Mouse (Mus musculus) cerebellum, postnatal 14 days (tissue): ENCODE measurements around the gene Sult5a1.
"Not testable (repeated sequence)": the region's sequence is repeated elsewhere in the genome, so short reads cannot be mapped to it uniquely, and the experiment has no call there.

ENCODE experiments used
- DNase-seq, 2 experiments: peaks; one replicate each; pipeline ENCODE4 v3.0.0; 2021; ENCODE audit warnings: mixed read lengths in 2 of 2

Sult5a1 gene

DNA sequence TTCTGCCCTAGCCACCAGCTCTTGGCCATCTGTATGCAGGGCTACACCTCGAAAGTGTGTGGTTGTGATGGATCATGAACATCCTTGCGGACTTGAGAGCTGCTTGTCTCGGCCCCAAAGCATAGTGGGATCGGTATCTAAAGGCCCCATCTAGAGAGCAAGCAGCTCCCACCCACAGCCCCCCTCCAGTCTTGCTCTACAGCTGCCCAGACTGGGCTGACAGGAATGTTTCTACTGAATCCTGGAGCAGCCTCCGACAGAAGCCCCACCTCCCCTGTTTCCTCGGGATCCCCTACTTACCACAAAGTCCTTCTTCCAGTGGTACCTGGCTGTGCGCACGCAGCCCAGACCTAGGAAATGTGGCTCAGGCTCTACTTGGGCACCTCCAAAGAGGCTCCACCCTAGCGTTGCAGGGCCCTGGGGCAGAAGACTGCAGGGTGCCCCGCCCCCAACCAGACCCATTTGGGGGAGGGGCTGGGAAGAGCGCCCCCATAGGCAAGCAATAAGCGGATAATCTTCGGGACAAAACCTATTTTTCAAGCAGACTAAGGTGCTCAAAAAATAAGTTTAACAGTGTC lies at the start of gene Sult5a1:
TSS of gene Sult5a1 (minus strand) at position 428 of the 578 bp plus-strand sequence.
- DNase-seq = no peak

DNA sequence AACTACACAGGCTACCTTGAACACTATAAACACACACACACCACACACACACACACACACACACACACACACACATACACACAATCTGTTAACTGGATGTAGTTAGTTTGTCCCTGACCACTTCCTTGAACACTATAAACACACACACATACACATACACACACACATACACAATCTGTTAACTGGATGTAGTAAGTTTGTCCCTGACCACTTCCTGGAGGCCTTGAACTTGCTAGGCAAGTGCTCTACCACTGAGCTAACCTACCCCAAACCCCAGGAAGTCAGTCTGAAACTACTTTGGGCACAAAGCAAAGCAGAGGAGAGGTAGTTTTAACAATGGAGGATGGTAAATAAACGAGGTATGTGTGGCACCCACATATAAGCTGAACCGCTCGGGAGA lies 45.5 kb upstream of the Sult5a1 start:
- DNase-seq = no peak

DNA sequence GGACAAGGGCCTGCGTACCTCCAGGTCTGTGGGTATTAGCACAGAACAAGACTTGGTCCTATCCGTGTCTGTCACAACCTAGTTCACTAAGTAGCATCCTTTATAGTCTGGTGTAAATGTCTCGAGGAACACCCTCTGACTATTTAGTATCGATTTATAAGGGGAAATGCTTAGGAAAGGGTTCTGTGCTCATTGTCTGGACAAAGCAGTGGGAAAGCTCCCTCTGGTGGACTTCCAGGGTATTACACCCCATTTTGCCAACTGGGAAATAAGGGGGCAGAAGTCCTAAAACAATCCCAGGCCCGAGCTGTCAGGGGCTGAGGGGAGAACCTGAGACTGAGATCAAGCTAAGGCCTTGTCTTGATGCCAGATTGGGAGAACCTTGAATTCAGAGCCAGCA lies 44.2 kb upstream of the Sult5a1 start:
- peak; percentile 88 to 91 for DNase-seq

DNA sequence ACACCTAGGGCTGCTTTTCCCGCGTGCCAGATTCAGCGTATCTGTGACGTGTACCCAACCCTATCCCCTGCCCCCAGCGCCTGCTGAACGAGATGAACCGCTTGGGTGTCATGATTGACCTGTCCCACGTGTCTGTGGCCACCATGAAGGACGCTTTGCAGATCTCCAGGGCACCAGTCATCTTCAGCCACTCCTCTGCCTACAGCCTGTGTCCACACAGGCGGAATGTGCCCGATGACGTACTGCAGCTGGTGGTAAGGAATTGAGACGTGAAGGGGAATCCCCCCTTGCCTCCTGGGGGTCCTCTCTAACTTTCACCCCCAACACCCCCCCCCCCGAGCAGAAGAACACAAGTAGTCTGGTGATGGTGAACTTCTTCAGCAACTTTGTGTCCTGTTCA lies 41.7 kb upstream of the Sult5a1 start:
- DNase-seq = no peak

DNA sequence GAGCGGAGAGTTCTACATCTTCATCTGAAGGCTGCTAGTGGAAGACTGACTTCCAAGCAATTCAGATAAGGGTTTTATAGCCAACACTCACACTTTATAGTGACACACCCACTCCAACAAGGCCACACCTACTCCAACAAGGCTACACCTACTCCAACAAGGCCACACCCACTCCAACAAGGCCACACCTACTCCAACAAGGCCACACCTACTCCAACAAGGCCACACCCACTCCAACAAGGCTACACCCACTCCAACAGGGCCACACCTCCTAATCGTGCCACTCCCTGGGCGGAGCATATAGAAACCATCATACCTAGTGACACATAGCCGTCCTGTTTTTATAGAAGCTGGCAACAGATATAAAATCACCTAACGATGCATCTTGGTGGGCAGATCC lies 38.9 kb upstream of the Sult5a1 start:
- DNase-seq = not testable (repeated sequence)

DNA sequence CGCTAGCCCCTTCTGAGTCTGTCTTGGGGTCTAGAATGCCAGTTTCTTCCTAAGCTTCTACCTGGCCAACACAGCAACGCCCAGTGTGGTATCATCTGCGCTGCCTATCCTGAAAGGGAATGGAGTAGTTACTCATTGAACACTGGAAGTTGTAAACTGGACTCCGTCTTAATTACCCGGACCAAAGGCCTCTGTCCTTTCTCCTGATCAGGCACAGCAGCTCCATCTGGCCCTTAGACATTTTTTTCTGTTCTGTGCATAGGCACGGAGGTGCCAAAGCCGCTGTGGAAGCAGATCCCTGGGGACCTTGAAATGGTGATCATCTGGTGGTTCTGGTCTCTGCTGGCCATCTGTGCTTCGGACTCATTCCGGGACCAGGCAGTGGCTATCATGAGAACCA lies 35.7 kb upstream of the Sult5a1 start:
- DNase-seq = no peak

DNA sequence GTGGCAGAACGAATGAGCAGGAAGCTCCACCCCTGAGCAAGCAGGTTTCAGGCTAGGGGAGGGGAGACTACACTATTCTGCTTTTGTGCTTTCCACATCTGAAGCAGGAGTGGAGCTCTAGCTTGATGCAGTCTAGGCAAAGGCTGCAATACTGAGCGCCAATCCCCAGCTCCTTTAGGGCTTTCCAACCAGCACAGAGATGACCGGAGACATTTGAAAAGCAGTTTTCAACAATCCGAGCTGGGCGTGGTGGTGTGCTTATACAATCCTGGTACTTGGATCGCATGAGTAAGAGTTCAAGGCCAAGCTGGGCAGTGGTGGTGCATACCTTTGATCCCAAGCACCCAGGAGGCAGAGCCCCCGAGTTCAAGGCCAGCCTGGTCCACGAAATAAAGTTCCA lies 33.8 kb upstream of the Sult5a1 start:
- no peak for DNase-seq

DNA sequence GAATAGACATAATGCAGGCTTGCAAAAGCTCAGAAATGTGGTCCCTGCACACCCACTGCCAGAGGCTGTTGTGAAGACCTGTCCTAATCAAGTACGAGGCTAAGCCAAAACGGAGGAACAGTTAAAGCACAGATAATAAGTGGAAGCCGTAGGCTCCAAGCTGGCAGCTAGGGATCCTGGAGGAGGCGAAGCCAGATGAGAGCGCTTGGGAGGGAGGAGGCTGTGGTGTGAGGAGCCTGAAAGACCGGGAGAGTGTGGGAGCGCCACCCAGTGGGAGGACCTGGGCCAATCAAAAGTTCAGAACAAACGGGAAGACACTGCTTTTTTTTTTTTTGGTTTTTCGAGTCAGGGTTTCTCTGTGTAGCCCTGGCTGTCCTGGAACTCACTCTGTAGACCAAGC lies 32.6 kb upstream of the Sult5a1 start:
- peak; percentile 66 to 84 for DNase-seq

DNA sequence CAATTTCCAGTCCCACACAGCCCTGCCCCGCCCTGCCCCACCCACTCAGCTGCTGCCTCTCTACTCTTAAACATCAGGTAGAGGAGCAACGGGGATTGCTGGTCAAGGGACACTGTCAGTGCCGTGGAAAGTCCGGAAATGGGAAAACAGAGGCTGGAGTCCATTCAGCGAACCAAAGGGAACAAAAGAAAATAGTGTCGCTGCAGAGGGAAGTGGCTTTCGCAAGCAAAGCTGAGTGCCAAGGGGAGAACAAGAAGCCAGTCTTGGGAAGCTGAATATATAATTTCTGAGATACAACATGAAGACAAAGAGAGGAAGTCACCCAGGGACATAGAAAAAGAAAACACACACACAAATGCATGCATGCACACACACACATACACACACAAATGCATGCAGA lies 30.7 kb upstream of the Sult5a1 start:
- no peak for DNase-seq

DNA sequence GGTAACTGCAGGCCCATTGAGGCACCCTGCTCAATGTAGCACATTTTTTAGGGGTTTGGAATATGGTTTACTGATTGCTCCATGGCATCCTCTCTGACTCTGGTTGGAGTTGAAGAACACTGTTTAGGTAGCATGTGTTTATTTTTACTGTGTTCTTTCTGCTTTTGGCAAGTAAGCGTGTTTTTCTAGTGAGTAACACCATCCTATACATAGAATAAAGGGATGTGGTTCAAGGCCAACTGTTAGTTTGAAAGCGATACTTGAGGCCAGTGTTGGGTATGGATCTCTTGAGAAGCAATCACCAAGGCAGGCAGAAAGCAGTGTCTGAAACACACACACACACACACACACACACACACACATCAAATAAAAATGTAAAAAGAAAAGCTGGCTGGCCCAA lies 29.9 kb upstream of the Sult5a1 start:
- no peak for DNase-seq

DNA sequence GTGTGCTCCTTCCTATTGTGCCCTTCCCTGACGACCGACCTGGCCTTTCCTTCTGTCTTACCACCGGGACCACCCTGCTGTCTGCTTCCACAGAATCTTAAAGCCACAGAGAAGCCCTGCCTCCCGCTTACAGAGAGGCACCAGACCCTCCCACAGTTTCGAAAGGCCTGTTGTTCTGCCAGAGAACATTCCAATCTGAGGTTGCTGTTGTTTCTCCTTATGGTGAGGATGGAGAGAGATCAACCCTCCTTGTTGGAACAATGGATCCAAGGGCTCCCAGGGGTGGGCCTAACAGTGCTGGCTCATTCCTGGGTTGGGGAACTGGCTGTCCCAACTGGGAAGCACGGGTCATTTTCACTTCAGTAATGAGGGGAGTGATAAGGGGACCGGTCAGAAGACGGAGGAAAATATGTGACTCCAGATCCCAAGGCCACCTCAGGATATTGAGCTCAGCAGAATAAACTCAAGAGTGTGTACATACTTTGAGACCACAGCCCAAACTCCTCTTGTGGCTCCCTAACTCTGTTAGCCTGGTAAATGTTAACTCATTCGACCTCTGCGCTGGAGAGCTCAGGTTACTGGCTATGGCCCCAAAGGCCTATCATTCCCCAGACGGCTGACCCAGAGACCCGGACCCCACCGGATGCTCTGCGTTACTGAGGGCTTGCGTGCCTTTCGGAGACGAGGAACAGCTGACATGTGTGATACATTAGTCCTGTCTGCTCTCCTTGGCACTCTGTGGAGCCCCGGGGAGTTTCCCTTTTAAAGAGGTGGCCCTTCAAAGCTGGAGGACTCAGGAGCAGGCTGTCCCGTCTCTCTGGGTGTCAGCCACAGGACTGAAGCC lies 27.7 kb upstream of the Sult5a1 start, which contains the start of gene Dpep1:
TSS of gene Dpep1 (plus strand) at position 677 of the 844 bp plus-strand sequence.
- DNase-seq = no peak

DNA sequence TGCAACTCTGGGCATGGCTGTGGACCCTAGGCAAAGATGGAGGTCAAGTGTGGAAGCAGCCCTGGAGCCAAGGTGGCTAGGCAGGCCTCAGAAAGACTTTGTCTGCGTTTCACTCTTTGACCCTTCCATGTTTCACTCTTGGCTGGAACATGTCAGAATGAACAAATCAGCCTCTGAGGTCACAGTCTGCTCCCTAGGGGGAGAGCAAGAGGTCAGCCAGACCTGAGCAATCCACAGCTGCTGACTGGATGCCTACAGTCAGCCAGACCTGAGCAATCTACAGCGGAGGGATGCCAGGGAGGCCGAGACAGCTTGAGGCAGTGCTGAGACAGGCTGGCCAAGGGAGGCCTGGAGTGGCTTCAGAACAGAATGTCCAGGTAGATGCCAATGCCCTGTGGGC lies 23.3 kb upstream of the Sult5a1 start:
- no peak for DNase-seq

DNA sequence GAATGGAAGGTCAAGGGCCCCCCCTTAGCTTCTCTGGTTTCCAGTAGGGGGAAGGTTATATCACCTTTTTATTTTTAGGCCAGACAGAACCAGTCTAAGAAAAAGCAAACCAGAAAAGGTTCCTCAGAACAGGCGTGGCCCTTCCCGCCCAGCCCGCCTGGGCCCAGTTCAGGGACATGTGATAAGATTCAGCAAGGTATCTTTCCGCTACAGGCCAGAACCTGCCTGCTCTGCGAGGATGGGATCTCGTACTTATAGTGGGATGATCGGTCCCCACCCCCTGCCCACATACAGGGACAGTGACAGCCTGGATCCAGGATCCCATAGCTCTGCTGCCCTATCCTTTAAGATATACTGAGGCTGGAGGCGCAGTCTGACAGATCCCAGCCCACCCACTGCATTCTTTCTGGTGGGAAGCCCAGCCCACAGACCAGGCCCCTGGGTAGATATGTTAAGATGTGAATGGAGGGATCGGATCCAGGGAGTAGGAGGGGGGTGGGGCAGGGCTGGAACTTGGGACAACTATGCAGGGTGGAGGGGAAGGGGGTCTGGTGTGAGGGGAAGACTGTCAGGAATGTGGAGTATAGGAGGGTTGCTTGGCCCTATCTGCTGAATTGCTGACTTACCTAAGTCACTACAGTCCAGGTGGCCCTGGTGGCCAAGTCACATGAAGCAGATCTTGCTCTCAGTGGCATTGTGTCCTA lies 1.9 kb downstream of the Sult5a1 start:
- DNase-seq = no peak

DNA sequence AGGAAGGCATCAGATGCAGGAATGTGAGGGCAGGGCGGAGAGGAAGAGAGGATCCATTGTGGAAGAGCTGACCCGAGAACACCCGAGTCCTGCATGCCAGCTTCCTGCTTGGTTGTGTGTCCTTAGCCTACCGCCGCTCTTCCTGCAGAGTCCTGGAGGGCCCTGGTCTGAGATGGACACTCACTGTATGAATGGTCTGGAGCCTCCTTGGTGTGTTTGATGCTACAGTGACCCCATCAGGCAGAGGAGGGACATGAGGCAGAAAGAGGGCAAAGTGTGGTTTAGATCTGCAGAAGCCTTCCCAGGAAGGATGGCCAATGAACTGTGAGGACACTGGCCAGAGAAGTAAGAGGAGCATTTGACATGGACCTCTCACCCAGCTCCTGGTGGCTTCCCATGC lies 2.9 kb downstream of the Sult5a1 start:
- peak; percentile 59 to 64 for DNase-seq

DNA sequence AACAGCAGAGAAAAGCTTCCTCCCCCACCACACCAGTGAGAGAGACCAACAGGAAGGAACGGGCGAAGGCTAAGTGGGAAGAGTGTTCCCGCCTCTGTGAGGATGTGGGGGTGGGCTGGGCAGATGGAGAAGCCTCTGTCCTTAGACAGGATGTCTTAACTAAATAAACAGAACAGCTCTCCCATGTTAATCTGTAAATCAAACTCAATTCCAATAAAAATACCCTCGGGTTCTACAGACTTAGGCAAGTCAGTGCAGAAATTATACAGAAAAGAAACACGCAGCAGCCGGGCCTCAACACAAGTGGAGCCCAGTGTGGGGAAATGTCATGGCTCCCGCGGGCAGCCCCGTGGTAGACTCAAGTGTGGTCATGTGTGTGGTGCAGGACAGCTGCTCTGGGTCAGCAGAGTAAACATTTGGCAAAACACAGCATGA lies 7.4 kb downstream of the Sult5a1 start:
- DNase-seq = no peak

DNA sequence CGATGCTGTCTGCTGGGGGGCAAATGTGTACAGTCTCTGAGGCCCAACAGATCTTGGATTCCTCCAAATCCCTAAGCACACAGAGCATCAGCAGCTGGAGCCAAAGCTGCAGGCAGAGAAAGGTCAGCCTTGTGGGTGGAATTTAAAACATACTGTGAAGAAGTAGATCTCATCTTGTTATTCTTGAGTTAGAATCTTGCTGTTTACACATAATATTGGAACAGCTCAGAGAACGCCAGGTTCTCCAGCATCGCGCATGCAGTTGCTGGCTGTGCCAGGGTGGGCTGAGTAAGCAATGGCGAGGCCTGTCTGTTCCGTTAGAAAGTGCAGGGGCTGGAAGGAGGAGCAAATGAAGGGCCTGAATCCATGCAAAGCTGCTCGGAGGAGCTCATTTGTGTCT lies 11.7 kb downstream of the Sult5a1 start:
- DNase-seq = no peak

DNA sequence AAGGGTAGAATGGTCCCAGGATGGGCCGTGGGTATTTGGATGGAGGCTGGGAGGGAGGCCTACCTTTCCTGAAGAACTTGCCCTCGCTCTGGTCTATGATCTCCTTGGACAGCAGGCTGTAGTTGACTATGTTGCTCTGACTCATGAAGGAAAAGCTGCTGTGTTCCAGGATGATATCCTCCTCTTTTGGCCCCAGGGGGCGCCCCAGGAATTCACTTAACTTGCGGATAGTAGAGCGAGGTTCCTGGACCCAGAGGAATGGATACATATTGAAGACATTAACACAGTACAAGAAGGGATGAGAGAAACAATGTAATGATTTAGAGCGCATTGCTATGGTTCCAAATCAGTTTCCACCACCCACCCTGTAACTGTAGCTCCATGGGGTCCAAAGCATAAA lies 12.8 kb downstream of the Sult5a1 start:
- no peak for DNase-seq

DNA sequence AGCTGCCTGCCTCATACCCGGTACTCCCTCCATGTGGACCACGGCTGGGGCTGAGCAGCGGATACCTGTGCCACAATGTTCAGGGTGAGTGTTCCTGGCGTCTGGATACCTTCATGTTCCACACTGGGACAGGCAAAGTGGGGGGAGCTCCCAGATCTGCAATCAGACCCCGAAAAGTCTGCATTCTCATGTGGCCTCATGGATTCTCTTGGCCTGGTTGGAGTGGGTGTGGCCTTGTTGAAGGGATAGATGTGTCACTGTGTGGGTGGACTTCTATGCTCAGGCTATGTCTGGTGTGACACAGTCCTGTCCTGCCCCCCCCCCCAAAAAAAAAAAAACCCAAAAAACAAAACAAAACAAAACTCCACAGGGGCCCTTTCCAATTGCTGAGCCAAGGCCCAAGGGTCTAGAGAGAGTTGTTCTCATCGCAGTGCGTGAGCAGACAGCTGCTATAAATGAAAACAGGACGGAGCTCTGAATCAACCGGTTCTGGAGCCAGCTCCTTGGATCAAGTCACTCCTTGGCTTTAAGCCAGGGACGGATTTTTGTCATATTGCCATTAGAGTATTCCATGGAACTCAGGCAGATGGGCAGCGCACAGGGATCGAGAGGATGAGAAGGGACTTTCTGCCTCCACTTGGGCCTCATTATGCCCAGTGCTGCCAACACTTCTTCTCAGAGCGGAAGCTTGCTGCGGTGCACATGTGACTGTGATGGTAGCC lies 16.2 kb downstream of the Sult5a1 start:
- DNase-seq = peak; percentile 97

DNA sequence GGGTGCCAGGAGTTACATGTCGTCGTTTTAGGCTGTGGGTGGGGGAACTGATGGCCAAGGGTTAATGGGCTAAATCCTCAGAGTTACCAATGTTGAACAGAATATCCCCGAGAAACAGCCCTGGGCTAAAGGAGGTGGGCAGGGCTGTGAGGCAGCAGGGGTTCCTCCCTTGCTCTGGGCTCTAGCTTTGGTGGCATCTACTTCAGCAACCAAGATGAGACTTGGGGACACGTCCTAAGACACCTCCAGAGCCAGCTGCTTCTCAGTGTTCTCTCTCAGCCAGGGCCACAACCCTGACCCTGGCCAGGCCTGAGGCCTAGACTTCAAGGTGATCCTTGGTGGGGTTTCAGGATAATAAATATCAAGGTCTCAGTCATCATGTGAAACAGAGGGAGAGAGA lies 19.4 kb downstream of the Sult5a1 start:
- DNase-seq = no peak

DNA sequence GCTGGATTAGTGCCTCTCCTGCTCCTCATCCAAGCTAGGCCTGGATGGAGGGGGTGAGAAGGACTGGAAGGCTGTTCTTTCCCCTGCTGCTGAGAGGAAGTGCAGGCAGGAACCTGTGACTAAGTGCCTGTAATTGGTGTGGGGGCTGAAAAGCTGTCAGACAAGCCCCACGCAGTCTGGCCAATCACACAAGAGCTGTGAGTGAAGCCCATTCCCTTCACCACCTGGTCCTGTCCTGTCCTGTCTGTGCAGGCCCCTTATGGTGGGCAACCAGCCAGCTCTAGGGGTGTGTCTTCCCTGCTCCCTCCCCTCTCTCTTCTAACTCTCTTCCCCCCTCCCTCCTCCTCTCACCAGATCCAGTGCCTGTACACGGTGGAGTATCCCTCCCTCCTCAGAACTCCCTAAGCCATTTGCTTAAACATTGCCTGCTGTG lies 20.5 kb downstream of the Sult5a1 start:
- peak; percentile 64 to 82 for DNase-seq

DNA sequence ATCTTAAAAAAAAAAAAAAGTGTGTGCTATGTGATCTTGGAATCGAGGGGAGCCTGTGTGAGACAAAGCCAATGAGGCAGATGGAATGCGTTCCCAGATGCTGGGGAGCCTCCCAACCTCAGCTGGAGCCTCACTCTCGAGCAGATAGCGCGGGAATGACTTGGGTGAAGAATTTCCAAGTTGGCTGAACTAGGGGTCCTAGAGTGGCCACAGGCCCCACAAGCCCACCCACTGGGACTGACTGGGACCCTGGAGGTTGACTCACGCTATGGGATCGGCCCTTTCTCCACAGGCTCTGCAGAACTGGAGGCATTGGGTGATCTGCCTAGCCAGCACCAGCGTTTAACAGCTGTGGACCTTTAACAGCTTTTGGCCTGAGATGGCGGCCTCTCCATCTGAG lies 21.8 kb downstream of the Sult5a1 start:
- no peak for DNase-seq

DNA sequence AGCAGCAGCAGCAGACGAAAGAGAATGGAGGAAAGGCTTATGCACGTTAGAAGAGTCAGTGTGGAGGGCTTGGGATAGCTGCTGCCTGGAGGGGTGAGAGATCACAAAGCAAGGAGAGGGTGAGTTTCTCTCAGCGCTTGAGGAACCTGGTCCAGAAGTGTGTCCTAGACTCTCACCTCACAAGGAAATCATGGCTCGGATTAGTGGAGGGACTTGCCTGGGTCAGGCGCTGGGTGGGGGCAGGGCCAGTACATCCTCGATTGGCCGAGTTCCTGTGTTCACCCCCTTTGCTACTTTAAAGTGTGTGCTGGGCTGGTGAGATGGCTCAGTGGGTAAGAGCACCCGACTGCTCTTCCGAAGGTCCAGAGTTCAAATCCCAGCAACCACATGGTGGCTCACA lies 22.3 kb downstream of the Sult5a1 start:
- DNase-seq = no peak

DNA sequence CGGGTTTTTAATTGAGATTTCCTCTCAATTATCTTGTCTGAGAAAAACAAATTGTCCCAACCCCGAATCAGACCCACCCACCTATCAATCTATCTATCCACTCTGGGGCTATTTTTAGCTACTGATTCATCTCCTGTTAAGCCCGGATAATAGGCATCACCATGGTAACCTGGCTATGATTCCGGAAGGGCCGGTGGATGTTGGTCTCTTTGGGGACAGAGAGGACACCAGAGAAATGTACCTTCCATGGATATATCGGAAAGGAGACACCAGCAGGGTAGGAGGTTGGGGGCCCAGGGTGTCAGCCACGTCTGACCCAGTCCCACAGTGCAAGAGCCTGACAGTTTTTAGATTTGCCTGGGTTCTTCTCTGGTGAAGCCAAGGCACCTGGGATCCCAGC lies 22.7 kb downstream of the Sult5a1 start:
- DNase-seq = peak; percentile 52 to 59
